Mouse (Mus musculus): Measurements from ENCODE around the gene Bzw2.
"Not testable (repeated sequence)": the region's sequence is repeated elsewhere in the genome, so short reads cannot be mapped to it uniquely, and the experiment has no call there.

Gene Bzw2

DNA sequence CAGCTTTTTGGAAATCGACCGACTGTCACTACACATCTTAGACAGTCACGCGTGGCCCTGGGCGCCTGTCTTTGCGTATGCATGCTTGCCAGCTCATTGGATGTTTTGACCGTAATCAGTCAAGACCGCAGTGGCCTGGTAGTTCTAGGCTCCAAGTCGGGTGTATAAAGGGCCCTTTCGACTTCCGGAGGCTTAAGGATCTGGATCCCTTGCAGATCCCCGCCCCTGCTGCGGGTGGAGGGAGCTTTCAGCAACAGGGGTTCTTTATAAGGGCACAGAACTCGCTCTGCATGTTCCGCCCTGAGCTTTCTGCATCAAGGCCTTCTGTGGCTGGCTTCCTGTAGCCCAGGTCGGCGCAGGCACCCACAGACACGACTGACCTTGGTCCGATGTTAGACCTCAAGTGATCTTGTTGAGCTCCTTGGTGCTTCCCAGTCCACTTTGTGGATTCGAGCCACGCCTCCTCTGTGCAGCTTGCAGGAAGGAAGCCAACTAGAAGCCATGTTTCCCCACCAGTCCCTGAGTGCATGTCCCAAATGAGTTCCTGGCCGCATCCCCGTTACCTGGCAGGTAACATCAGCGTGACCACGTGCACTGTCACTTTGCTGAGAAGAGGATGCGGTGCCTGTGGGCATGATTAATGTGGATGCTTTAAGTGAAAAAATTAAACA, at the start of gene Bzw2:
Gene Bzw2 (minus strand): TSS at position 443 of the 671 bp plus-strand sequence.
- peak; percentile 72 to 75 for DNase-seq (ENCODE audit: low spot score in 2 of 2)

DNA sequence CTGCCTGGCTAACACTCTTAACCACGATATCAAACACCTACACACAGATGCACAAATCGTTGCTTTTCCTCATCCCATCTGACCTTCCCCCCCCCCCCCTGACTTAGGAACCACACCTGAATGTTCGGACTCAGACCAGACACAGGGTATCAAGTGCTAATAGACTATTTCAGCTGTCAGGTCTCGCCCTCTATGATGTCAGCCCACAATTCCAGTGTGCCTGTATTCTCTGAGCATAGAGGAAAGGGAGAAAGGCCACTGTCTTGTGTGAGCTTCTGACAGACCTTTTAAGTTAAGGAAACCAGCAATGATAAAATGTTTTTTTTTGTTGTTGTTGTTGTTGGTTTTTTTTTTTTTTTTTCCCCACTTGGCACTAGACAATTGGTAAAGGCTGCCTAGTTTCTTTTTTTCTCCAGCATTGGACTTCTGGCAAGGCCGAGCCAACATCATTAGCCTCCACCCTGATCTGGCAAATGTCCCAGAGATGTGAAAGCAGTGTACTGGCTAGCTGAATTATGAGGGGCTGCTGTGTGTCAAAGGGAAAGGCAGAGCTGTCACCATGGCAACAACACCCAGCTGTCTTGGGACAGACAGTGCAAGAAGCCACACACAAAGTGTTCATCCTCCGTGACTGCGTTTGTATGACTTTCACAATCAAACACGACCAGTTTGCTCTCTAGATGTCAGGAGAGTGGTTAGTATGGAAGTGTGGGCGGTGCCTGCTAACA, 49.4 kb upstream of the Bzw2 start:
- DNase-seq (ENCODE audit: low spot score in 2 of 2), result peak in 1 of 2 experiments; percentile 32

- DNase-seq (ENCODE audit: low spot score in 2 of 2), result not testable (repeated sequence)
Observed at GRCm38 (mm10) chr12:36205579-36206119, 47.8 kb upstream of the Bzw2 start.

DNA sequence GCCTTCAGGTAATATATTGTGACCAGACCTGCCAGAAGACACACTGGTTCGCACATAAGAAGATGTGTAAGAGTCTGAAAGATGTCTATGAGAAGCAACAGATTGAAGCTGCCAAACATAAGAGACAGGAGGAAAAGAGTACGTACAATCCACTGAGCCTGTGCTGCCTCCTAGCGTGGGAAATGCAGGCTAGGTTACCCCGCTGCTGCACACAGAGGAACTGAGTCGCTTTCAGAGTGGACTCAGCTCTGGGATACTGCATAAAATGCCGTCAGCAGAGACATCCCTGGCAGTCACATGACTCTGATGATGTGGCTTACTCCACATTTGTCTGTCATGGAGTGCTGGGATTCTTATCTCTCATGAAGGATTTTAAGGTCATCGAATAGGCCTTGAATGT, 37.1 kb upstream of the Bzw2 start:
- DNase-seq (ENCODE audit: low spot score in 2 of 2), result no peak

- no peak for DNase-seq (ENCODE audit: low spot score in 2 of 2)
Observed at GRCm38 (mm10) chr12:36190343-36190742, 32.5 kb upstream of the Bzw2 start.

DNA sequence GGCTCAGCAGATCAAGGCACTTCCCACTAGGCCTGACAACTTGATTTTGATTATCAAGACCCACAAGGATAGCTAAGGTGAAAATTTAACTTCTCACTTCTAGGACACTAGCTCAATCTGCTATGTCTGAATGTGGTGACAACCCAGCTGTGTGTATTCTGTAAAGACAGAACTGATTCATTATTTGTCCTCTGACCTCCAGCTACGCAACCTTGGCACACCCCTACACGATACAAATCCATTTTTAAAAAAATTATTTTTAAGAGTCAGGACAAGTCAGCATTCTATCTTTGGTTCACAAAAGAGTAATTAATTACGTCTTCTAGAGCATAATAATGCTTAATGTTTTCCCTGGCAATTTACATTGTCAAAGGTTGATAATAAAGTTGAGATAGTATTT, 31.7 kb upstream of the Bzw2 start:
- no peak for DNase-seq (ENCODE audit: low spot score in 2 of 2)

DNA sequence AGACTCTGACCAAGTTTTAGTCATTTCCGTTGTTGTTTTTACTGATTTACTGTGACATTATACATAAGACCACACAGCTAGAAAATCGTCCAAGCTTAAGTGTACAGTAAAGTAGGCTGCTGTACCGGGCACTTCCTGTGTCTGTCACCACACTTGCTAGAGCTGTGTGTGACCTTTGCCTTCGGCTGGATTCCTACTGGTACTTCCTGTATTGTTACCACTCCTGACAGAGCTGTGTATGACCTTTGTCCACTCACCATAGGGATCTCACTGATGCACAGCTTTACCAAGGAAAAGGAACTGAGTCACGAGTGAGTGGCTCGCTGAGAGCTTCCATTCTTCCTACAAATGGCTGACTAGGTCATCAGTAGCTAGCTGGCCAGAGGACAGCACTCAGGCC, 29.2 kb upstream of the Bzw2 start:
- no peak for DNase-seq (ENCODE audit: low spot score in 2 of 2)

DNA sequence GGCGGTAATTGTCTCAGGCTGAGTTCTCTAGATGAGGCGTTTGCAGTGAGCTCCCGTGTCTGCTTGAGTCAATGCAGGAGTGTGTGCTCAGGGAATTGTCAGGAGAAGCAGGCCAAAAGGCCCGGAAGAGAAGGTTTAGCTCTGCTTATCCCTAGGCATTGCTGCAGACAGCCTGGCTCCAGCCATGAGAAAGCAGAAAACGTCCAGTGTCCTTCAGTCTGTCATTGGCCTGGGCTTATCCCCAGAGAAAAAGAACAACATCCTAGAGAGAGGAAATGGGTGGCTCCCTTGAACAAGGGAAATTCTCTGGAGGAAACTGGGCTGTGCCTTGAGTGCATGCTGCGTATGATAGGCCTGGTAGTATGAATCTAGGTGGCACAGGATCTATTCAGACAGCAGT, 24.7 kb upstream of the Bzw2 start:
- no peak for DNase-seq (ENCODE audit: low spot score in 2 of 2)

GRCm38 (mm10) chr12:36177227-36177626, 19.3 kb upstream of the Bzw2 start:
- no peak for DNase-seq (ENCODE audit: low spot score in 2 of 2)

DNA sequence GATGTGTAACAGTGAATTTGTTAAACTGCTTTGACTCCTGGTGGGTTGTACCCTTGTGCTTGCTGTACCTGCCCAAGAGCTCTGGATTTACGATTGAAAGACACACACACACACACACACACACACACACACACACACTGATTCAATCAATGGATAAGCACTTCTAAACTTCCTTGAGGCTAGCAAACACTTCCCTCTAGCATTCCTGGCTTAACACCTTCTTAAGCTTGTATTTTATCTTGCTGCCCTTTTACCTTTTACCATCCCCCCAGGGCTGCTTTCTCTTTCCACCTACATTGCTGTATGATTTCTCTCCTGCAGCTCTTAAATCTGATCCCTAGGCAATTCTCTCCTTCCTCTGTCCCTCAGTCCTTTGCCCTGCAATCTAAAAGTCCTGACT, 7.4 kb upstream of the Bzw2 start:
- no peak for DNase-seq (ENCODE audit: low spot score in 2 of 2)

DNA sequence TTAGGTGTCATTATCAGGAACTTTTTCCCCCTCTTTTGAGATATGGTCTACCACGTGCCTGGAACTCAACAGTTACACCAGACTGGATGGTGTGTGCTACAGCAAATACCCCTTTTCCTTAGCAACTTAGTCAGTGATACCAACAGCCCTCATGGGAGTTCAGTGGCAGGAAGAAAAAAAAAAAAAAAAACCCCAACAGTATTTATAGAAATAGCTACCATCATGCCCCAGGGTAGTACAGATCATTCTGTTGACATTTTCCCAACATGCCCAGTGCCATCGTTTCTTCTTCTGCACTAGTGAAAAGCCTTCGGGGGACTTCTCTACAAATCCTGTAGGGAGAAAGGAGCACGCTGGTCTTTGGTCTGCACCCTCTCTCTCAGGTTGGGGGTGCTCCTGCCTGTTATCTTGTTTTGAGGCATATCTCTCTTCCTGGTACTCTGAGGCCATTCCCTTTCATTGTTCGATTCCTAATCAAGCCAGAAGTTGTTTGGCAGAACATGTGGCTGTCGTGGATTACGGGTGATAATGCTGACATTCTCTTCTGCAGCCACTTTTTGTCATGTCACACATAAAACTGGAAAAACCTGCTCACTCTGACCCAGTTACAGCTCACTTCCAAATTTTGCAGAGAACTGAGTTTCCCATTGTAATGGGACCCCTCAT, 6.4 kb upstream of the Bzw2 start:
- no peak for DNase-seq (ENCODE audit: low spot score in 2 of 2)

- DNase-seq (ENCODE audit: low spot score in 2 of 2), result no peak
Observed at GRCm38 (mm10) chr12:36157304-36157637, 609 bp downstream of the Bzw2 start.

DNA sequence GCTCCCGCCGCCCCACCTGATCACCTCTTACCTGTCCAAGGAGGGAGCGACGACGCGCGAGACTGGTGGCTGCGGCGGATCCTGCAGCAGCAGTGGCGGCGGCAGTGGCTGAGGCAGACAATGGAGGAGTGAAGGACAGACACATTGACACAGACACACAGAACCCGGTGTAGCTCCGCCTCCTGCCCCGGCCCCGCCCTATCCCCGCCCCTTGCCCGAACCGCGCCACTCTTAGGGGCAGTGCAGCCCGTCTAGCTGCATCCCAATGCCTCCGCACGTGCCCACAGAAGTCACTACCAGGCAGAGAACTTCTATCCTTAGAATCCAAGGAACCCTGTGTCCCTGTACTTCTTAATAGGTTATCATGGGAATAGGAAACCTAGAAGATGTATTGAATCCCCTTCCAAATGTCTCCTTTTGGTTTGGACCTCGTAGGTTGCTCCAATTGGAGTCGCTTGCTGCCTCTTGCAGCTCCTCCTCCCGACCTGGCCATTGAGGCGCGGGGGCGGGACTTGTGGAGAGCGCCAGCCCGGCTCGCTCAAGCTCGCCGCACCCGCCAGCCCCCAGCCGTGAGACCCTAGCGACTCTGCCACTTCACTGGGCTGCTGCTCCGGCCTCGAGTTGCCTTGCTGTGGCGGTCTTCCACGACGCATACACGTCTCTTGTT, 1.1 kb downstream of the Bzw2 start, which contains the start of gene Ankmy2:
Gene Ankmy2 (plus strand): TSS at position 478 of the 667 bp plus-strand sequence.
- DNase-seq (ENCODE audit: low spot score in 2 of 2), result peak; percentile 83 to 86

GRCm38 (mm10) chr12:36156101-36156636, 1.7 kb downstream of the Bzw2 start:
- no peak for DNase-seq (ENCODE audit: low spot score in 2 of 2)

DNA sequence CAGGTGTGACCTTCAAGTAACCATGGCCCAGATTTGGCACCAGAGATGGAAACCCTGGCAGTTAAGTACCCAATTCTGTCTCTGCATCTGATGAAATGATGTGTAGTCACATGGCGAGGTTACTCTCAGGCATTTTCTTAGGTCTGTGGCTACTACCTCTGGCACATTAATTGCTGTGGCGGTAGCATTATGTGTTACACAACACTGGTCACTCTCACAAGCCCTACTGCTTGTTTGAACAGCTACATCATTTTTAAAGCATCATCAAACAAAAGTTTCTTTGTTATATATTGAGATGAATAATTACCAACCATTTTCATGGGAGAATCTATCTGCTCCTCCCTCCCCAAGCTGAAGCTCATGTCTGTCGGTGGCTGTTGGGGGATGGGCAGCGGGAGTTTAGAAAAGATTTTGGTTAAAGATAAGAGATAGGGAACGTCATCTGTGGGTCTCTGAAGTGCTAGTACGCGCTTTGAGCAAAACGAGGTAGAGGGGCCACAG, 2.7 kb downstream of the Bzw2 start:
- no peak for DNase-seq (ENCODE audit: low spot score in 2 of 2)

DNA sequence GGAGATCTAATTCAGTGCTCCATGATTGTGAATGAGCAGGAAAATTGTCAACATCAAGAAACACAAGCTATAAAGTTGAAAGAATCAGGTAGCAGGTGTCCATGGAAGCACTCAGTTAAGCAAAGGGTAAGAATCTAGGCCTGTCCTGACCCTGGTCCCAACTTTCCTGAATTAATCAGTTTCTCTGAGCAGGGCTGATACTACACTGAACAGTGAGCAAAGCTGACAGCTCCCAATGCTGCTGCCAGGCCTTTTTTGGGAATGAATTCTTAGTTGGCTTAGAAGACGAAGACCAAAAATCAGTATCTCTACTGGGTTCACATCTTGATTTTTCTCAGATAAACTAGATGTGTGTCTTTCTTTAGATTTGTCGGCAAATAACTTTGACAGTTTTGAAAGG, 7.1 kb downstream of the Bzw2 start:
- no peak for DNase-seq (ENCODE audit: low spot score in 2 of 2)

DNA sequence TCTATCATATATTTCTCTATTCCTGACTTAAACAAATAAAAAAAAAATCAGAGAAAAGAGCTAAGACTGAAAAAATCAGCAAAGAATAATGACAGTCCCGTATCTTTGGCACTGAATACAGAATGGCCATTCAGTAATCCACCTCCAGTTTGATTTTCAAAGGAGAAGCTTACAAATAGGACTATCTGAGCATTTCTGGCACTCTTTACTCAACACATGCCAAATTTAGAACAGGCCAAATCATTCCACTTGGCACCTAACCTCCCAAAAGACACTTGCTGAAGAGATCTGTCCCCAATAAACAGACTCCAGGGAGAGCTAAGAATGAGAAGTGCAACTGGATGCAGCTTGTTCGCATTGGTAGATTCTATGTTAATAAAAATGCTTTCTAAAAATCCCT, 7.6 kb downstream of the Bzw2 start:
- no peak for DNase-seq (ENCODE audit: low spot score in 2 of 2)

GRCm38 (mm10) chr12:36146230-36147011, 11.5 kb downstream of the Bzw2 start:
- no peak for DNase-seq (ENCODE audit: low spot score in 2 of 2)

DNA sequence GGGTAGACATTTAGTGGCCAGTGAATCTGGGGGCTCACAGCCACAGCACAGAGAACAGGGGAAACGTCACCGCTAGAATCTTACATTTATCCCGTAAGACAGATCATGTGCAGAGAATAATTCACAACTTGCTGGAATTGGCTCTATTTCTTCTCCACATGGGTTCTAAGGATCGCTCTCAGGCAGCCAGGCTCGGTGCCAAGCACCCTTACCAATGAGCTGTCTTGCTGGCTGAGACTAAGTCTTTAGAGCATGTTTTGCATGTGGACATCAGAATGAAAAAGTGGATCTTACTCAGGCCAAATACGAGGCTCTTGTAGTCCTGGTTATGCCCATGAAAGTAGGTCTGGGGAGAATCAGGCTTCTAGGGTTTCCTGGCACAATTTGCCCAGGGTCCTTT, 17.5 kb downstream of the Bzw2 start:
- no peak for DNase-seq (ENCODE audit: low spot score in 2 of 2)

- no peak for DNase-seq (ENCODE audit: low spot score in 2 of 2)
Observed at GRCm38 (mm10) chr12:36137192-36137591, 20.7 kb downstream of the Bzw2 start.

DNA sequence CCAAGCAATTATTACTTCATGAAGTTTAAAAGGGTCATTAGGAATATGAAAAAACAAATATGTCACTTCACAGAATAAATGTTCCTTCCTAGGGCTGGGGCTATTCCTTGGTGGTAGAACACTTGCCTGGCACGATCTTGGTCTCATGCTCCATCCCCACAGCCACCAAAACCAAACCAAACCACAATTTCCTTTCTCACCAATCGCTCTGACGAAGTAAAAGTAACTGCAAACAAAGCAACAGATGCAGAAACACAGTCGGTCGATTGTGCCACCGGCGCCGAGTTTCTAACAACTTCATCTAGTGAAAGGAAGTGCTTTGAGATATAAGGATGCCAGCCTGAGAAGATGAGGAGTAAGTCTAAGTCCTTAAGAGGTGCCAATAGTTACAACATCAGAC, 21.6 kb downstream of the Bzw2 start:
- DNase-seq (ENCODE audit: low spot score in 2 of 2), result no peak
